Mouse (Mus musculus) lung, postnatal 0 days (tissue): ENCODE results near the gene Smg9. TPM values are rescaled to one million over a fixed set of nuclear protein-coding genes. Genes with fewer than 3 reads are reported as not detected.

Source experiments
- ATAC-seq: fragments of 200-750 bp; cut with Nextera tagmentation; 2 replicates; pipeline ENCODE4 v1.8.0; 2017; ENCODE audit warnings: moderate library complexity
- DNase-seq: peaks from one replicate; pipeline ENCODE4 v3.0.0-alpha.2; 2016; ENCODE audit warnings: low spot score
- H3K27ac ChIP-seq: fragments of 300-500 bp; sonication (generic); 2 replicates; pipeline ENCODE4 v1.5.1; 2014; ENCODE audit warnings: antibody characterized with exemption, mild to moderate bottlenecking, low read length, mixed read lengths
- H3K27me3 ChIP-seq: fragments of 300-500 bp; sonication (generic); replicated peaks from 2 replicates; pipeline ENCODE4 v1.6.1; 2014; ENCODE audit warnings: low read length, mixed read lengths; ENCODE audit not compliant: insufficient read depth
- H3K36me3 ChIP-seq: fragments of 300-500 bp; sonication (generic); 2 replicates; pipeline ENCODE4 v1.6.1; 2014; ENCODE audit warnings: low read length, mixed read lengths; ENCODE audit not compliant: insufficient read depth
- H3K4me1 ChIP-seq: fragments of 300-500 bp; sonication (generic); 2 replicates; pipeline ENCODE4 v1.6.1; 2014; ENCODE audit warnings: antibody characterized with exemption, low read depth, low read length, mixed read lengths; ENCODE audit not compliant: insufficient read depth
- H3K4me2 ChIP-seq: fragments of 300-500 bp; sonication (generic); replicated peaks from 2 replicates; pipeline ENCODE4 v1.6.1; 2014; ENCODE audit warnings: low read depth, mild to moderate bottlenecking, low read length, moderate library complexity, mixed read lengths
- H3K4me3 ChIP-seq: fragments of 300-500 bp; sonication (generic); 2 replicates; pipeline ENCODE4 v1.5.1; 2014; ENCODE audit warnings: low read depth, low read length
- H3K9ac ChIP-seq: fragments of 300-500 bp; sonication (generic); replicated peaks from 2 replicates; pipeline ENCODE4 v1.6.1; 2014; ENCODE audit warnings: low read depth, mild to moderate bottlenecking
- H3K9me3 ChIP-seq: fragments of 300-500 bp; sonication (generic); 2 replicates; pipeline ENCODE4 v1.6.1; 2016; ENCODE audit warnings: low read length, mixed read lengths
- CTCF ChIP-seq: IDR thresholded peaks from 2 replicates; pipeline ENCODE4 v1.5.1; 2016; ENCODE audit warnings: antibody characterized with exemption, mild to moderate bottlenecking
- EP300 ChIP-seq: IDR thresholded peaks from 2 replicates; pipeline ENCODE4 v1.6.1; 2016; ENCODE audit warnings: antibody characterized with exemption, mild to moderate bottlenecking, control low read depth
- whole genome bisulfite sequencing: fragments of 180-500 bp; shearing (Covaris S2); extraction: QIAGEN DNeasy Blood & Tissue Kit; methylation state at CpG from one replicate; pipeline ENCODE4 v1.1.7; 2014; 5-methylcytosine and 5-hydroxymethylcytosine counted together
- polyA plus RNA-seq: library from polyadenylated mRNA; unstranded; fragments of >200 nt; fragmentation: Nextera tagmentation; extraction: Ambion mirVana; gene quantifications from 2 replicates; pipeline ENCODE4 v1.2.1, GENCODE M21; 2015

The Smg9 gene
- polyA plus RNA-seq, 1 experiment from 2014 or later = 16.4 TPM

GRCm38 (mm10) chr7:24431713-24432112 is 32.3 kb downstream of the Smg9 start:
- 27% methylated on average over 11 of the region's 11 CpGs for WGBS
- Histone ChIP-seq H3K4me2 (no peak overlapping the region), H3K9ac (no peak overlapping the region), H3K36me3 (no peaks in the 10 kb centered on the region), H3K27ac (no peak overlapping the region), H3K27me3 (0 out of 2 replicates have a peak, but pooled peaks cover 5% of the 10 kb centered on the region), H3K9me3 (no peaks in the 10 kb centered on the region), H3K4me1 (no peaks in the 10 kb centered on the region), H3K4me3 (no peak overlapping the region)
- no peak for DNase-seq
- no peak for ATAC-seq
- TF ChIP-seq CTCF = no peak
- no peak for TF ChIP-seq EP300

DNA sequence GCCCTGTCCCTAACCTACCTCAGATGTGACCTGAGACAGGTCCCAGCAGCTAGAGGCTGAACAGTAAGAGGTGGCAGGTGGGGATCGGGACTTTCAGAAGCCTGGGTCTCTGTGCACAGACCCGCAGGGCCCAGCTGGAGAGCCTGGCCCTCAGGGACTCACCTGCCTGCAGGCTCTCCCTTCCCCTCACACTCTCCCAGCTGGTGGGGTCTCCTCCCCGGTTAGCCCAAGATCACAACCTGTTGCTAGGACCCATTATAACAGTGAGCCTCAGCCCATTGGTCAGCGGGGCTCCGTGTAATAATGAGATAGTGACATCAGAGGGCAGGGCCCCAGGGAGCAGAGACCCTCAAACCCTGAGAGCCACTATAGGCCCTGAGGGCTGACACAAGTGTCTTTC is 35.9 kb downstream of the Smg9 start:
- ATAC-seq (no peak), DNase-seq (no peak)
- Histone ChIP-seq H3K27me3 (0 out of 2 replicates have a peak, but pooled peaks cover 5% of the 10 kb centered on the region), H3K36me3 (no peaks in the 10 kb centered on the region), H3K27ac (no peak overlapping the region), H3K4me1 (no peaks in the 10 kb centered on the region), H3K9me3 (no peaks in the 10 kb centered on the region), H3K4me3 (no peak overlapping the region), H3K4me2 (no peak overlapping the region), H3K9ac (no peak overlapping the region)
- TF ChIP-seq CTCF (no peak), EP300 (no peak)
- WGBS = 56% methylated on average over 5 of the region's 5 CpGs

DNA sequence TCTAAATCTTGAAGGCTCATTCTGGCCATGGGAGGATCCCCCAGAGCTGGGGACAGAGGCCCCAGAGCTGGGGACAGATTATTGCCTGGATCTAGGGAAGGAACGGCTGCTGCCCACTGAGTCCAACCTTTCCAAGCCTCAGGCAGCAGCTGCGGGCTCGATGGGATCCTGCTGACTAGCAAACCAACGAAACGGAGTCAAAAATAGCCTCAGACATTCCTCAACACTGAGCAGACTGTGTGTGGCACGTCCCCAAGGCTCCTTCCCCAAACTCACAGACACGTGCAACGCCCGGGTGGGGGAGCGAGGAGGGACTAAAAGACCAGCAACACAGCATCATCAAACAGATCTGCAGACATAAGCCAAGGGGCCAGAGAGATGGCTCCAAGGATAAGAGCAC is 38.6 kb downstream of the Smg9 start:
- H3K9ac ChIP-seq = no peak overlapping the region
- H3K4me3 ChIP-seq = no peak overlapping the region
- no peaks in the 10 kb centered on the region for H3K9me3 ChIP-seq
- H3K36me3 ChIP-seq = no peaks in the 10 kb centered on the region
- H3K27me3 ChIP-seq = 0 out of 2 replicates have a peak, but pooled peaks cover 1% of the 10 kb centered on the region
- no peaks in the 10 kb centered on the region for H3K4me1 ChIP-seq
- no peak overlapping the region for H3K4me2 ChIP-seq
- no peak overlapping the region for H3K27ac ChIP-seq
- DNase-seq = peak; percentile 28
- TF ChIP-seq EP300 (no peak), CTCF (no peak)
- peak; percentile 36; the same call in 1 of the 2 replicates for ATAC-seq
- 49% methylated on average over 10 of the region's 10 CpGs for WGBS

- Histone ChIP-seq H3K9me3 (no peaks in the 10 kb centered on the region), H3K4me3 (no peak overlapping the region), H3K27me3 (no peaks in the 10 kb centered on the region), H3K36me3 (no peaks in the 10 kb centered on the region), H3K4me1 (no peaks in the 10 kb centered on the region), H3K27ac (no peak overlapping the region), H3K9ac (no peak overlapping the region), H3K4me2 (no peak overlapping the region)
- DNase-seq (no peak), ATAC-seq (no peak)
- no peak for TF ChIP-seq EP300
- no peak for TF ChIP-seq CTCF
- 76% methylated on average over 6 of the region's 6 CpGs for WGBS
Measured at GRCm38 (mm10) chr7:24439191-24439590, 39.8 kb downstream of the Smg9 start.

GRCm38 (mm10) chr7:24439891-24440290 is 40.5 kb downstream of the Smg9 start:
- H3K9me3 ChIP-seq = no peaks in the 10 kb centered on the region
- no peak overlapping the region for H3K4me3 ChIP-seq
- H3K27me3 ChIP-seq = no peaks in the 10 kb centered on the region
- no peak for TF ChIP-seq CTCF
- TF ChIP-seq EP300 = peak; percentile 18; the same call in 1 of the 2 replicates
- no peak overlapping the region for H3K4me2 ChIP-seq
- H3K4me1 ChIP-seq = no peaks in the 10 kb centered on the region
- H3K36me3 ChIP-seq = no peaks in the 10 kb centered on the region
- DNase-seq (no peak), ATAC-seq (no peak)
- WGBS = 41% methylated on average over 7 of the region's 7 CpGs
- H3K27ac ChIP-seq = no peak overlapping the region
- no peak overlapping the region for H3K9ac ChIP-seq

GRCm38 (mm10) chr7:24441785-24442184 is 42.4 kb downstream of the Smg9 start:
- Histone ChIP-seq H3K4me3 (no peak overlapping the region), H3K9ac (no peak overlapping the region), H3K4me1 (no peaks in the 10 kb centered on the region), H3K27me3 (no peaks in the 10 kb centered on the region), H3K9me3 (no peaks in the 10 kb centered on the region), H3K36me3 (no peaks in the 10 kb centered on the region), H3K4me2 (no peak overlapping the region), H3K27ac (no peak overlapping the region)
- TF ChIP-seq EP300 (no peak), CTCF (peak; percentile 99)
- ATAC-seq (peak; percentile 77), DNase-seq (peak; percentile 86)
- WGBS = 8% methylated on average over 1 of the region's 1 CpGs

DNA sequence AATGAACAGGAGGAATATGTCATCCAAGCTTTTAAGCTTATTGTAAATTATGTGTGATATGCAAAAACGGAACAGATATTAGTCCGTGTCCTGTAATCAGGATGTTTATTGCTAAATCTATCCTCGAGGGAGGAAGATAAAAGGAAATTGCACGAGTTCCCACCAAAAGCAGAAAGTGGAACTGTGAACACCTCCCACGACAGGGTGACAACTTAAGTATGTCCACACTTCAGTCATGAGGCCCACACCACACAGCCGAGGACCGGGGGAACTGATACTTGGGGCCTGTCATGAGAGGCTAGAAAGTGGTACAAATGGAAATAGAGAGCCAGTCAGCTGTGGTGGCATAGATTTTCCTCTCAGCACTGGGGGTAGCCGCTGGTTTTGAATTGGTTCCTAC is 42.9 kb downstream of the Smg9 start:
- no peaks in the 10 kb centered on the region for H3K27me3 ChIP-seq
- no peak overlapping the region for H3K27ac ChIP-seq
- TF ChIP-seq EP300 (peak; percentile 59), CTCF (no peak)
- DNase-seq (peak; percentile 45), ATAC-seq (peak; percentile 55)
- no peaks in the 10 kb centered on the region for H3K9me3 ChIP-seq
- no peak overlapping the region for H3K4me2 ChIP-seq
- H3K9ac ChIP-seq = no peak overlapping the region
- H3K36me3 ChIP-seq = no peaks in the 10 kb centered on the region
- 44% methylated on average over 8 of the region's 8 CpGs for WGBS
- H3K4me3 ChIP-seq = no peak overlapping the region
- no peaks in the 10 kb centered on the region for H3K4me1 ChIP-seq
